Mouse (Mus musculus) brain, embryonic 14.5 days (tissue): Measurements from ENCODE around the gene Ephb4. TPM values are rescaled to one million over a fixed set of nuclear protein-coding genes. Genes with fewer than 3 reads are reported as not detected.

ENCODE experiments used
- DNase-seq: peaks from one replicate; pipeline ENCODE4 v3.0.0-alpha.2; 2011; ENCODE audit warnings: low read depth
- CTCF ChIP-seq: fragments of 200-500 bp; IDR thresholded peaks from 2 replicates; pipeline ENCODE4 v1.5.1; 2012; ENCODE audit warnings: inconsistent platforms, mild to moderate bottlenecking, moderate library complexity, borderline replicate concordance; ENCODE audit not compliant: insufficient read depth, insufficient read length; ENCODE audit errors: extremely low read depth
- POLR2A ChIP-seq: fragments of 200-500 bp; IDR thresholded peaks from 2 replicates; pipeline ENCODE4 v1.6.1; 2012; ENCODE audit warnings: mild to moderate bottlenecking, inconsistent platforms, borderline replicate concordance; ENCODE audit not compliant: poor library complexity, insufficient read depth, insufficient read length, severe bottlenecking; ENCODE audit errors: extremely low read depth
- polyA plus RNA-seq: library from polyadenylated mRNA; depleted of rRNA; stranded (reverse); fragments of >200 nt; gene quantifications from 2 replicates; pipeline ENCODE4 v1.2.3, GENCODE M21; 2012

Gene Ephb4
- polyA plus RNA-seq, 1 experiment, result 18.8 TPM

DNA sequence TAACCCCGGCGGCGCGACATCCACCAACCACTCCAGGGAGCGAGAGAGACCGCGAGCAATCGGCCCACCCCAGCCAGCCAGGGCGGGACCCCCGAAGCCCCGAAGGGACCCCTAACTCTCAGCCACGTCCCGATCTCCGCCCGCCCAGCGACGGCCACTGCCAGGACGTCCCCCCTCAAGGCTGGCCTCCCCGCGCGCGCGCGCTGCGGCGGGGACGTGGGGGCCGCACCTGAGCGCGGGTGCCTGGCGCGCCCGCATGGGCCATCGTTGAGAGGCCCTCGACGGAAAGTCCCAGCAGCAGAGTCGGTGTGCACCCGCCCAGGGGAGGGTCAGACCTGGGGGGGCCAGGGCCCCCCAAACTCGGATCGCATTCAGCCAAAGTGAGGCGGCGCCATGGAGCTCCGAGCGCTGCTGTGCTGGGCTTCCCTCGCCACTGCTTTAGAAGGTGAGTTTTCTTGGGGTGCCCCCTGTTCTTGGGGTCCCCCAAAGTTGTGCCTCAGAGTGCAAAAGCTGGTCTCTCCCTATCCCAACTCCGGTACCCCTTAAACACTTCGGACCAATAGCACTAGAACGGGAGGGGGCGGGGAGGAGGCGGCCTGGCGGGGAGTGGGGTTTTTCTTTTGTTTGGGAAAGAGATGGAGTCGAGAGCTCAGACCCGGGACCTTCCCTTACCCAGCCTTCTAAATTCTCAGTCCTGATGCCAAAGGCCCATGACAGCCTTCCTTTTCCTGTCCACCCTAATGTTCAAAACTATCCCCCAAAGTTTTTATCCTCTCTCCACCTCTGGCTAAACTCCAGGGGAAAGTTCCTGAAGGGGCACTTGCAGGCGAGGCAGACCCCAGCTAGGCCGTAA, 522 bp downstream of the Ephb4 start:
- TF ChIP-seq CTCF (no peak), POLR2A (no peak)
- peak; percentile 23 for DNase-seq

DNA sequence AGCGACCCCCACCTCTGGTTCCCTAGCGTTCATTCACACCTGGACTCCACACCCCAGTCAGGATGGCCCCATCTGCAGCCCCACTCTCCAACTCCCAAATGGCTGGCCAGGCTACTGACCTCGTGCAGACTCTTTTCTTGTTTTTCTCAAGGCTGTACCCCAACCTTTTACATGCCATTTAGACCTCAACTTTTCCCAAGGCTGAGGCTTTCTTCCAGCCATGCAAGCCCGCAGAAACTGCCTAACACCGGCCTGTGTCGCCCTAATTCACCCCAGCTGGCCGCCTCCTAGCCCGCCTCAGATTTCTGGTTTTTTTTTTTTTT, 1.1 kb downstream of the Ephb4 start:
- no peak for DNase-seq

DNA sequence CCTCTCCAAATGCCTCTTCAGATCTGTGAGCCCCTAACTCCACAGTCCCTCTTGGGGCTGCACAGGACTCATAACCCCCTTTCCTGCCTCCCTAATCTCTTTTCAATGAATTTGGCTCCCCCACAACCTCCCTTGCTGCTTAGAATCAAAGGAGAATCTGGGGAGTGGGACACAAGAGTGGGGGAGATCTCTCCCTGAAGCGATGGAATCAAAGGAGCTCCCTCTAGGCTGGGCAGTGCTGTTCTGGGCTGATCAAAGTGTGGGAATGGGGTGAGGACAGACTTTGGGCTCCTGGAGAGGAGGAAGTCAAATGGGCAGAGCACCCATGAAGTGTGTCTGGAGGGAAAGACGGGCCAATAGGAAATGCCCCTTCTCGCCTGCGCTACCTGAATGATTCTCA, 1.5 kb downstream of the Ephb4 start:
- peak; percentile 11 for DNase-seq
- TF ChIP-seq POLR2A (no peak), CTCF (no peak)

More for the DNA sequence above, 1.1 kb downstream of the Ephb4 start:
- TF ChIP-seq POLR2A (no peak), CTCF (no peak)

DNA sequence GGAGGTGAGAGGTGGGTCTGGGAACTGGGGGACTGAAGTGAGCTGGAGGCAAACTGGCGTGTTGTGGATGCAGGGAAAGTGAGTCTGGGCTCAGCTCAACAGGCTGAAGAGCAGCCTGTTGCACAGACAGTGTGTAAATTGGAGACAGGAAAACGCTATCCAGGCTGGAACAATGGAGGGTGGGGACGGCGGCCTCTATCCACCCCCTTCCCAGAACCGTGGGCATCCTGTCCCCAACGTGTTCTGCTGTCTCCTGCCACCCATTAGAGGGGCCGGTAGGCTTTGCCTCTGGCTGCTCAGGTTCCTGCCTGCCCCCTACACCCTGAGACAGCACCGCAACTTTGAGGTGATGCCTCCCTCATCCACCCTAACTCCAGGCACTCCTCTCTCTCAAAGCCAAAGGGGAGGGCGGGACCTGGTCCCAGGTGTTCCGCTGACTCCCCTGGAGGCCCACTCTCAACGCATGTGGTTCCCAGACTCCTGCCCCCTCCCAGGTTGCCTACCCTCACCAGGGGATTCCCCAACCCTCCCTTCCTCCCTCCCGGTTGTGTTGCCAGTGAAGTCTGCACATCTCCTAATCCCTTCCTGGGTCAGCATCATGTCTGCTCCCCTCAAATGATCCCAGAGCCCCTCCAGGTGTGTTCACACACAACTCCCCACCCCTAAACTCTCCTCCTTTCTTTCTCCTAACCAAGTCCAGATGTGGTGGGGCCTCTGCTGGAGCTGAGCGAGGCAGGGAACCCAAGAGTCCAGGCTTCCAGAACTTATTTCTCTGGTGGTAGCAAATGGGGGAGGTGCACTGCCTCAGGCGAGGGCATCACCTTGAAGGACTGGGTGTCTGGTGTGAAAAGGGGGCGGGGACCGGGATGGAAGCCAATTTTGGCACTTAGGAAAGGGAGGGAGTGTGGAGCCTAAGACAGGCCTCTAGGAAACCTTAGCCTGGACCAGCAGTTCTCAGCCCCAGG, 2.4 kb downstream of the Ephb4 start:
- peak; percentile 28 for DNase-seq
- TF ChIP-seq CTCF, result no peak
- TF ChIP-seq POLR2A, result no peak

DNA sequence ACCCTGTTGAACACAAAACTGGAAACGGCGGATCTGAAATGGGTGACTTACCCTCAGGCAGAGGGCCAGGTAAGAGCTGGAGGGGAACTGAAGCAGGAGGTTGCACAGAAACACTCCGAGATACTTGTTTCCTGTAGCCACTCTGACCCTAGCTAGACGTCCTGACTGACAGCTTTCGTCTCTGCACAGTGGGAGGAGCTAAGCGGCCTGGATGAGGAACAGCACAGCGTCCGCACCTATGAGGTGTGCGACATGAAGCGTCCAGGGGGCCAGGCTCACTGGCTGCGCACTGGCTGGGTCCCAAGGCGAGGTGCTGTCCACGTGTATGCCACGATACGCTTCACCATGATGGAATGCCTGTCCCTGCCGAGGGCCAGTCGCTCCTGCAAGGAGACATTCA, 4.2 kb downstream of the Ephb4 start:
- no peak for DNase-seq
- TF ChIP-seq POLR2A (no peak), CTCF (no peak)

GRCm38 (mm10) chr5:137358382-137358781, 8.5 kb downstream of the Ephb4 start:
- no peak for TF ChIP-seq CTCF
- no peak for DNase-seq

GRCm38 (mm10) chr5:137369665-137370064, 19.8 kb downstream of the Ephb4 start:
- DNase-seq, result no peak
- no peak for TF ChIP-seq CTCF
- TF ChIP-seq POLR2A, result no peak

DNA sequence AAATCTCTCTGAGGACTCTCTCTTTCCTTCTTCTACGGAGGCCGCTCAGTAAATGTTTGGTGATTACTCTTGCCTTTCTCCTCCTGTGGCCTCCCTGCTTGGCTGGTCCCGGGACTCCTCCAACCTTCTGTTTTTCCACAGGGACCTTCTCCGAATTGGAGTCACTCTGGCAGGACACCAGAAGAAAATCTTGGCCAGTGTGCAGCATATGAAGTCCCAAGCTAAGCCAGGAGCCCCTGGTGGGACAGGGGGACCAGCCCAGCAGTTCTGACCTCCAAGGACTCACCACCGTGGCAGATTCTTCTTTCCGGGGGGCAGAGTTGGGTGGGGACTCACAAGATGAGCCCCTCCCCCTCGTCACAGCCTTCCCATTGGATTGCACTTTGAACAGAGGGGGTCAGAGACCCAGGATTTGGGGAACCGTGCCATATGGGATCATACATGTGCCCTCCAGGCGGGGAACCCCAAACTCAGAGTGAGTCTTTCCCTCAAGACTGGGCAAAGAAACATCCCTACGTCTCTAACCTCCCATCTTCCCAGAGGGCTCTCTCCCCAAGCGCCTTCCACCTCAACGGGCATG, 23.6 kb downstream of the Ephb4 start:
- DNase-seq, result no peak
- TF ChIP-seq CTCF (no peak), POLR2A (no peak)

GRCm38 (mm10) chr5:137374521-137375080, 24.7 kb downstream of the Ephb4 start:
- DNase-seq, result no peak
- TF ChIP-seq CTCF, result no peak
- no peak for TF ChIP-seq POLR2A

DNA sequence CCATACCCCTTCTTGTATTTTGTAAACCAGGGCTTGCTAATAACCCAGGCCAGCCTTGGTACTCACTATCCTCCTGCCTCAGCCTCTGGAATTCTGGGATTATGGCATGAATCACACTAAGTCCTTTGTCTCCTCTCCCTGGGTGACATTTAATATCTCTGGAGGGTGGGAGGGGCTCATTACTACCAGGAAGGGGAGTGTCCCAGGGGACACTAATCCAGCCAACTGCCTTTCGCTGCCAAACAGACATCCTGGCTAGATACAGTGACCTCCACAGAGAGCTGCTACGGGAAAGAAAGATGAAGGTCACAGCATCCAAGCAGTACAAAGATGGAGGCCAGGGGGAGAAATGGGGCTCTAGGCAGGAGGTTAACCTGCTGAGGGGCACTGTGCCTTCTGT, 25.7 kb downstream of the Ephb4 start:
- peak; percentile 18 for DNase-seq
- no peak for TF ChIP-seq CTCF
- TF ChIP-seq POLR2A, result no peak

DNA sequence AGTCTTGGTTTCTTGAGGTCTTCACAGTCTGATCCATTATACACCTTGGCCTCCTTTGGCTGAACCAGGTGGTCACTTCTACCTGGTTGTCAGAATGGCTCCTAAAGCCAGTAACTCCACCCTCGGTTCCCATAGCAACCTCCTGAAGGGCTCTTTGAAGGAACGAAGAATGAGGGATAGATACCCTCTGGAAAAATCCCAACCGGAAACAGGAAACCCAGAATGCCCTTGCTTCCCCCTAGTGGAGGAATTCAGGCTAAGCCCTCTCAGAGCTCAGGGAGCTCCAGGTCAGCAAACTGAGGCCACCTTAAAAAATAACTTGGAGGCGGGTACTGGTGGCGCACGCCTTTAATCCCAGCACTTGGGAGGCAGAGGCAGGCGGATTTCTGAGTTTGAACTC, 26.3 kb downstream of the Ephb4 start:
- peak; percentile 37 for DNase-seq
- TF ChIP-seq CTCF (peak; percentile 31; the same call in 1 of the 2 replicates), POLR2A (no peak)
